Mouse (Mus musculus): Measurements from ENCODE around the gene Ctrl. TPM values are rescaled to one million over a fixed set of nuclear protein-coding genes. Genes with fewer than 3 reads are reported as not detected.

Gene Ctrl
- polyA plus RNA-seq, 1 experiment from 2014 or later = 3.6 TPM

GRCm38 (mm10) chr8:105893339-105893738 lies 40.3 kb downstream of the Ctrl start, which contains the start of gene Nrn1l:
Nrn1l (plus strand) TSS chr8:105893567.
- H3K4me2 ChIP-seq = peak within 1 kb of the TSS; percentile 35
- 0 out of 2 replicates have a peak within 1 kb of the TSS, but pooled peaks have one; percentile 3 for H3K4me3 ChIP-seq
- 3% methylated on average over 11 of the region's 11 CpGs for WGBS
- H3K9ac ChIP-seq = peak within 1 kb of the TSS; percentile 58
- peak; percentile 91 for ATAC-seq (ENCODE audit: low read depth)
- no peaks in the 10 kb centered on the region for H3K9me3 ChIP-seq
- peak within 1 kb of the TSS; percentile 65 for H3K27ac ChIP-seq (replicated peaks)
- peaks cover 9% of the 10 kb centered on the region for H3K4me1 ChIP-seq (replicated peaks)
- H3K36me3 ChIP-seq = peaks cover 62% of the 10 kb centered on the region
- H3K27me3 ChIP-seq = no peaks in the 10 kb centered on the region

DNA sequence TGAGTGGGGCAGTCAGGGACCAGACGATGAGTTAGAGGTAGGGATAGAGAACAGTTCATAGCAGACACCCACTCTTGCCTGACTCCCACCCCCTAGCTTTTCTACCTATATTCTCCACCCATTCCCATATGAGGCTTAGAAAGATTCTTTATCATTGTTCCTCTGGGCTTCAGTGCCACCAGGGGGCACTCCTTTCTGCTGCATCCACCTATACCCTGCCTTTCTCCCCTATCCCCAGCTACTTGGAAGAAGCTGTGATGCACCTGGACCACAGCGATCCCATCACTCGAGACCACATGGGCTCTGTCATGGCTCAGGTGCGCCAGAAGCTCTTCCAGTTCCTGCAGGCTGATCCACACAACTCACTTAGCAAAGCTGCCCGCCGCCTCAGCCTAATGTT lies 41.2 kb downstream of the Ctrl start:
- 0 out of 2 replicates have a peak, but pooled peaks have one; percentile 4 for ATAC-seq (ENCODE audit: low read depth)
- peak overlapping the region; percentile 38; the same call in 1 of the 2 replicates for H3K27ac ChIP-seq (replicated peaks)

DNA sequence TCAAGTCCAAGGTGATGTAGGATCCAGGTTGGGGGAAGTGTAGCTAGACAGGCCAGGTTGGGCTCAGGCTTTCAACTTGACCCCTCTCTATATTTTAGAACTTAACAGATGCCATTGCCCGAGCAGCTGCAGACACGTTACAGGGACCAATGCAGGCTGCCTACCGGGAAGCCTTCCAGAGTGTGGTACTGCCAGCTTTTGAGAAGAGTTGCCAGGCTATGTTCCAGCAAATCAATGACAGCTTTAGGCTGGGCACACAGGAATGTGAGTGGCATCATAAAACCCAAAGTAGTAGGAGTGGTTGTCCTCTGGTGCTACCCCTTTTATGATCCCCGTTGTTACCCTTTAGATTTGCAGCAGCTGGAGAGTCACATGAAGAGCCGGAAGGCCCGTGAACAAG lies 42.8 kb downstream of the Ctrl start:
- peaks cover 87% of the 10 kb centered on the region for H3K36me3 ChIP-seq
- H3K27ac ChIP-seq (replicated peaks) = no peak overlapping the region
- 76% methylated on average over 6 of the region's 6 CpGs for WGBS
- H3K4me3 ChIP-seq = no peak overlapping the region
- H3K27me3 ChIP-seq = no peaks in the 10 kb centered on the region
- no peak overlapping the region for H3K4me2 ChIP-seq
- ATAC-seq (ENCODE audit: low read depth) = no peak
- H3K9ac ChIP-seq = no peak overlapping the region
- no peaks in the 10 kb centered on the region for H3K9me3 ChIP-seq
- peaks cover 9% of the 10 kb centered on the region for H3K4me1 ChIP-seq (replicated peaks)

More for the DNA sequence above, 41.2 kb downstream of the Ctrl start:
- H3K36me3 ChIP-seq = peaks cover 72% of the 10 kb centered on the region
- no peaks in the 10 kb centered on the region for H3K27me3 ChIP-seq
- no peak overlapping the region for H3K4me2 ChIP-seq
- H3K9ac ChIP-seq = no peak overlapping the region
- peaks cover 9% of the 10 kb centered on the region for H3K4me1 ChIP-seq (replicated peaks)
- 91% methylated on average over 6 of the region's 6 CpGs for WGBS
- H3K4me3 ChIP-seq = no peak overlapping the region
- no peaks in the 10 kb centered on the region for H3K9me3 ChIP-seq

GRCm38 (mm10) chr8:105889756-105890465 lies 43.8 kb downstream of the Ctrl start:
- Histone ChIP-seq H3K4me2 (no peak overlapping the region), H3K4me1 (replicated peaks) (peaks cover 9% of the 10 kb centered on the region), H3K27me3 (no peaks in the 10 kb centered on the region), H3K9ac (no peak overlapping the region), H3K36me3 (peaks cover 90% of the 10 kb centered on the region), H3K9me3 (no peaks in the 10 kb centered on the region), H3K4me3 (no peak overlapping the region), H3K27ac (replicated peaks) (no peak overlapping the region)
- ATAC-seq (ENCODE audit: low read depth) = no peak
- WGBS = 92% methylated on average over 12 of the region's 12 CpGs

Small RNAs within 50 kb of the gene (microRNA-seq; reads per million reads assigned to microRNA genes)
- gene Mir7074 = not detected

Other genes with a start within 250 kb of the Ctrl start
- gene Carmil2, start 247.6 kb downstream of the Ctrl start, polyA plus RNA-seq (2015; fragmentation: Nextera tagmentation; extraction: Ambion mirVana) = 16.6 and 20.2 TPM in 2 replicates
- gene Acd, start 232.8 kb downstream of the Ctrl start, polyA plus RNA-seq (2015; fragmentation: Nextera tagmentation; extraction: Ambion mirVana) = 77.1 and 87.1 TPM in 2 replicates
- gene Pard6a, start 232.7 kb downstream of the Ctrl start, polyA plus RNA-seq (2015; fragmentation: Nextera tagmentation; extraction: Ambion mirVana) = 47.7 and 48.0 TPM in 2 replicates
- not detected in 2 replicates for gene 4933405L10Rik, start 226.2 kb downstream of the Ctrl start, polyA plus RNA-seq (2015; fragmentation: Nextera tagmentation; extraction: Ambion mirVana)
- 10.3 and 11.2 TPM in 2 replicates for gene Enkd1, start 225.7 kb downstream of the Ctrl start, polyA plus RNA-seq (2015; fragmentation: Nextera tagmentation; extraction: Ambion mirVana)
- 66.7 and 72.4 TPM in 2 replicates for gene Gfod2, start 175.2 kb downstream of the Ctrl start, polyA plus RNA-seq (2015; fragmentation: Nextera tagmentation; extraction: Ambion mirVana)
- gene Ranbp10, start 106.5 kb downstream of the Ctrl start, polyA plus RNA-seq (2015; fragmentation: Nextera tagmentation; extraction: Ambion mirVana) = 11.6 and 13.0 TPM in 2 replicates
- gene Tsnaxip1, start 106.1 kb downstream of the Ctrl start, polyA plus RNA-seq (2015; fragmentation: Nextera tagmentation; extraction: Ambion mirVana) = 0.46 and 0.54 TPM in 2 replicates
- 52.7 and 63.8 TPM in 2 replicates for gene Cenpt, start 80.6 kb downstream of the Ctrl start, polyA plus RNA-seq (2015; fragmentation: Nextera tagmentation; extraction: Ambion mirVana)
- gene Thap11, start 78.7 kb downstream of the Ctrl start, polyA plus RNA-seq (2015; fragmentation: Nextera tagmentation; extraction: Ambion mirVana) = 61.4 and 64.1 TPM in 2 replicates
- 198 and 201 TPM in 2 replicates for gene Nutf2, start 73.3 kb downstream of the Ctrl start, polyA plus RNA-seq (2015; fragmentation: Nextera tagmentation; extraction: Ambion mirVana)
- gene Edc4, start 53.0 kb downstream of the Ctrl start, polyA plus RNA-seq (2015; fragmentation: Nextera tagmentation; extraction: Ambion mirVana) = 43.9 and 48.6 TPM in 2 replicates
- gene Nrn1l, start 40.3 kb downstream of the Ctrl start, polyA plus RNA-seq (2015; fragmentation: Nextera tagmentation; extraction: Ambion mirVana) = 0.46 and 0.54 TPM in 2 replicates
- 14.2 and 14.3 TPM in 2 replicates for gene Pskh1, start 33.4 kb downstream of the Ctrl start, polyA plus RNA-seq (2015; fragmentation: Nextera tagmentation; extraction: Ambion mirVana)
- gene Psmb10, start 4.6 kb upstream of the Ctrl start, polyA plus RNA-seq (2015; fragmentation: Nextera tagmentation; extraction: Ambion mirVana) = 43.1 and 43.2 TPM in 2 replicates
- gene Lcat, start 9.5 kb upstream of the Ctrl start, polyA plus RNA-seq (2015; fragmentation: Nextera tagmentation; extraction: Ambion mirVana) = 0.59 and 0.71 TPM in 2 replicates
- 8.7 and 11.0 TPM in 2 replicates for gene Slc12a4, start 32.2 kb upstream of the Ctrl start, polyA plus RNA-seq (2015; fragmentation: Nextera tagmentation; extraction: Ambion mirVana)
- gene Dpep3, start 45.6 kb upstream of the Ctrl start, polyA plus RNA-seq (2015; fragmentation: Nextera tagmentation; extraction: Ambion mirVana) = not detected in 2 replicates
- 21.5 and 23.1 TPM in 2 replicates for gene Dus2, start 57.5 kb upstream of the Ctrl start, polyA plus RNA-seq (2015; fragmentation: Nextera tagmentation; extraction: Ambion mirVana)
- 0.24 TPM in 1 of 2 replicates, not detected in the other for gene Dpep2nb, start 72.1 kb upstream of the Ctrl start, polyA plus RNA-seq (2015; fragmentation: Nextera tagmentation; extraction: Ambion mirVana)
- gene Ddx28, start 78.0 kb upstream of the Ctrl start, polyA plus RNA-seq (2015; fragmentation: Nextera tagmentation; extraction: Ambion mirVana) = 20.7 and 22.2 TPM in 2 replicates
- gene Nfatc3, start 125.0 kb upstream of the Ctrl start, polyA plus RNA-seq (2015; fragmentation: Nextera tagmentation; extraction: Ambion mirVana) = 4.1 and 4.2 TPM in 2 replicates
- 0.34 and 1.3 TPM in 2 replicates for gene Esrp2, start 203.1 kb upstream of the Ctrl start, polyA plus RNA-seq (2015; fragmentation: Nextera tagmentation; extraction: Ambion mirVana)
- 18.1 and 18.8 TPM in 2 replicates for gene Pla2g15, start 216.5 kb upstream of the Ctrl start, polyA plus RNA-seq (2015; fragmentation: Nextera tagmentation; extraction: Ambion mirVana)
- gene Slc7a6, start 235.0 kb upstream of the Ctrl start, polyA plus RNA-seq (2015; fragmentation: Nextera tagmentation; extraction: Ambion mirVana) = 67.3 and 72.5 TPM in 2 replicates

Measured in neural tube, embryonic 13.5 days (tissue).